Mouse (Mus musculus) heart, embryonic 13.5 days (tissue): Measurements from ENCODE around the gene Clec4g. TPM values are rescaled to one million over a fixed set of nuclear protein-coding genes. Genes with fewer than 3 reads are reported as not detected.

Source experiments
- polyA plus RNA-seq: library from polyadenylated mRNA; unstranded; fragments of >200 nt; fragmentation: Nextera tagmentation; extraction: Ambion mirVana; gene quantifications from 2 replicates; pipeline ENCODE4 v1.2.1, GENCODE M21; 2015

The Clec4g gene
- polyA plus RNA-seq, 1 experiment from 2014 or later: 3.7 TPM

Other genes starting within 250 kb of the Clec4g start
- not detected in 2 replicates for gene Tex45, start 249.8 kb downstream of the Clec4g start, polyA plus RNA-seq
- 30.7 and 32.0 TPM in 2 replicates for gene Zfp358, start 227.5 kb downstream of the Clec4g start, polyA plus RNA-seq
- 46.1 and 46.7 TPM in 2 replicates for gene Mcoln1, start 220.2 kb downstream of the Clec4g start, polyA plus RNA-seq
- gene Pnpla6, start 205.3 kb downstream of the Clec4g start, polyA plus RNA-seq: 16.6 and 18.0 TPM in 2 replicates
- 5.5 and 7.2 TPM in 2 replicates for gene C330021F23Rik, start 152.7 kb downstream of the Clec4g start, polyA plus RNA-seq
- gene Camsap3, start 133.4 kb downstream of the Clec4g start, polyA plus RNA-seq: 1.9 TPM in 2 replicates
- 32.8 TPM in 2 replicates for gene Xab2, start 99.3 kb downstream of the Clec4g start, polyA plus RNA-seq
- 97.0 and 108 TPM in 2 replicates for gene Pet100, start 99.1 kb downstream of the Clec4g start, polyA plus RNA-seq
- gene Pcp2, start 95.1 kb downstream of the Clec4g start, polyA plus RNA-seq: 0.11 TPM in 1 of 2 replicates, not detected in the other
- 45.6 and 51.8 TPM in 2 replicates for gene Stxbp2, start 89.7 kb downstream of the Clec4g start, polyA plus RNA-seq
- not detected in 2 replicates for gene Retn, start 64.9 kb downstream of the Clec4g start, polyA plus RNA-seq
- 0.42 TPM in 1 of 2 replicates, not detected in the other for gene Mcemp1, start 54.9 kb downstream of the Clec4g start, polyA plus RNA-seq
- gene Fcor, start 48.3 kb downstream of the Clec4g start, polyA plus RNA-seq: 9.0 and 9.7 TPM in 2 replicates
- 31.8 and 36.9 TPM in 2 replicates for gene Trappc5, start 44.4 kb downstream of the Clec4g start, polyA plus RNA-seq
- gene Fcer2a, start 26.5 kb downstream of the Clec4g start, polyA plus RNA-seq: 0.19 and 0.21 TPM in 2 replicates
- gene Cd209a, start 28.3 kb upstream of the Clec4g start, polyA plus RNA-seq: not detected in 2 replicates
- gene Cd209e, start 133.7 kb upstream of the Clec4g start, polyA plus RNA-seq: not detected in 2 replicates
- gene Cd209d, start 157.9 kb upstream of the Clec4g start, polyA plus RNA-seq: not detected in 2 replicates
- not detected in 2 replicates for gene Cd209b, start 206.2 kb upstream of the Clec4g start, polyA plus RNA-seq
- 0.14 and 0.19 TPM in 2 replicates for gene Cd209c, start 234.1 kb upstream of the Clec4g start, polyA plus RNA-seq